ENCODE assay signal across 1 mouse cellular context in genomic region chr5:100498436-100499180, GRCm38 (mm10).
TF ChIP-seq lines count a peak whose summit lies in the region.

No protein-coding gene starts in this region.

TF ChIP-seq in CH12.LX, 34 proteins besides CTCF, POLR2A, EP300 and RAD21 (continued from another document):
- no peak for TF ChIP-seq MEF2A (IDR thresholded peaks at IDR 0.05; ENCODE audit: borderline replicate concordance, low read depth, low read length)
- TF ChIP-seq MXI1 (IDR thresholded peaks at IDR 0.05; ENCODE audit: low read depth, low read length) = peak; percentile 85
- TF ChIP-seq MAX (IDR thresholded peaks at IDR 0.05; ENCODE audit: low read length) = 0 out of 2 replicates have a peak, but pooled peaks have one; percentile 31
- TF ChIP-seq ETS1 (conservative IDR thresholded peaks at IDR 0.05; ENCODE audit: low read depth, low read length) = 0 out of 2 replicates have a peak, but pooled peaks have one; percentile 37
- peak; percentile 47; the same call in 1 of the 2 replicates for TF ChIP-seq CHD2 (IDR thresholded peaks at IDR 0.05; ENCODE audit: low read length)
- TF ChIP-seq E2F4 (IDR thresholded peaks at IDR 0.05; ENCODE audit: insufficient replicate concordance, low read depth, low read length) = 0 out of 2 replicates have a peak, but pooled peaks have one; percentile 60
- TF ChIP-seq HCFC1 (IDR thresholded peaks at IDR 0.05; ENCODE audit: low read depth, low read length) = peak; percentile 56
- no peak for TF ChIP-seq KAT2A (IDR thresholded peaks at IDR 0.05; ENCODE audit: insufficient replicate concordance, low read length)
- peak; percentile 86 for TF ChIP-seq MAZ (IDR thresholded peaks at IDR 0.05; ENCODE audit: low read depth, low read length)
- peak; percentile 81; the same call in 1 of the 2 replicates for TF ChIP-seq SIN3A (IDR thresholded peaks at IDR 0.05; ENCODE audit: low read length)
- peak; percentile 41 for TF ChIP-seq NELFE (IDR thresholded peaks at IDR 0.05; ENCODE audit: low read depth, low read length)
- 0 out of 2 replicates have a peak, but pooled peaks have one; percentile 48 for TF ChIP-seq CHD1 (IDR thresholded peaks at IDR 0.05; ENCODE audit: low read depth, low read length)
- TF ChIP-seq RCOR1 (conservative IDR thresholded peaks at IDR 0.05; ENCODE audit: low read depth, low read length) = no peak
- TF ChIP-seq BHLHE40 (IDR thresholded peaks at IDR 0.05; ENCODE audit: low read depth, low read length) = peak; percentile 35; the same call in 1 of the 2 replicates
- peak; percentile 68 for TF ChIP-seq ELF1 (IDR thresholded peaks at IDR 0.05; ENCODE audit: low read depth, low read length)
